Mouse (Mus musculus) bone marrow macrophage, adult 2 months (primary cell): ENCODE data around the gene Inpp5e.

ENCODE experiments used
- CTCF ChIP-seq: IDR thresholded peaks from 2 replicates; pipeline ENCODE4 v1.5.1; 2012; ENCODE audit warnings: low read depth, mild to moderate bottlenecking, low read length, moderate library complexity
- POLR2A ChIP-seq: IDR thresholded peaks from 2 replicates; pipeline ENCODE4 v1.6.1; 2012; ENCODE audit warnings: mild to moderate bottlenecking, low read depth, low read length, borderline replicate concordance

DNA sequence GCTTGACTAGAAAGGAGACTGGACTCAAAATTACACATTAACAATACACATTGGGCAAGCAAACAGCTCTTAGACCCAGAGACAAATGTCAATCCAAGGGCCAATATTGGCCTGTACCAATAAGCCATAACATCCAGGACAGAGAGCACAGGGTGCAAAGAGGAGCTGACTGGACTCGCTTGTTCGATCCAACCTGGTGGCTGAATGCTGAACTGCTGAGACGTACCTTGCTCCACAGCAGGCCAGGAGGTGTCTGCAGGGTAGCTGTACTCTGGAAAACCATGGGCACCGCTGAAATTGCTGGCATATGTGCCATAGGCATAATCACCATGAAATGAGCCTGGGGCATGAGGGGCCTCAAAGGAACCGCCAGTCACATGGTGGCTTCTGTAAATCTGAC is 20.8 kb upstream of the Inpp5e start:
- no peak for TF ChIP-seq CTCF
- no peak for TF ChIP-seq POLR2A
